Mouse (Mus musculus): Measurements from ENCODE around the gene Miga1. TPM values are rescaled to one million over a fixed set of nuclear protein-coding genes. Genes with fewer than 3 reads are reported as not detected.

Miga1 gene
- total RNA-seq, 1 experiment from 2014 or later: 29.1 TPM

DNA sequence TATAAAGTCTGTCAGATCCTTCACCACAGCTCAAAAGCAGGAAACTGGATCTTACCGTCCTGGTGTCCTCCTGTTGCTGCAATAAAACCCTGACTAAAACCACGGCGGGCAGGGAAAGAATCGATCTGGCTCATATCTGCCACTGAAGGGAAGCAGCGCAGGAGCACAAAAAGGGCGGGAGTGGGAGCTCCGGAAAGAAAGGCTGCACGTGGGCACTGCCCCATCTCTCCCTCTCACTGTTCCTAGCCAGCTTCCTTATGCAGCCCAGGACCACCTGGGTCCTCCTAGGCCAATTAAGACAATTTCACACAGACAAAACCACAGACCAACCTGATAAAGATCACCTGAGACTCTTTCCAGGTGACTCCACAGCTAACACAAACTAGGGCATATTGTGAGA lies 78.8 kb downstream of the Miga1 start:
- ATAC-seq (replicated peaks; ENCODE audit: low read depth, poor library complexity, severe bottlenecking): peak; percentile 21; the same call in 1 of the 2 replicates

DNA sequence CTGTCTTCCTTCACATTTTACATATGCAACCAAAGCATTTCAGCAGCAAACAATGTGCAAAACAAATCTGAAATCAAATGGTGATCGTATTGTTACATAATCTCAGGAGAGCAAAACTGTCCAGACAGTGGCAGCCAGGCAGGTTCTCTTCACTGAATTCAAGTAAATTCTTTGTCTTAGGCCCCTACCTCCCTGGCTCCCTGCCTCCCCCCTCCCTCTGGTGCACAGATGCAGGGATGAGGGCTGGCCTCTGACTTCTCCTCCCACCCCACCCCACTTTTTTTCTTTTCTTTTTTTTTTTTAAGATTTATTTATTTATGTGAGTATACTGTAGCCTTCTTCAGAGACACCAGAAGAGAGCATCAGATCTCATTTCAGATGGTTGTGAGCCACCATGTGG lies 79.8 kb downstream of the Miga1 start:
- ATAC-seq (replicated peaks; ENCODE audit: low read depth, poor library complexity, severe bottlenecking): no peak

DNA sequence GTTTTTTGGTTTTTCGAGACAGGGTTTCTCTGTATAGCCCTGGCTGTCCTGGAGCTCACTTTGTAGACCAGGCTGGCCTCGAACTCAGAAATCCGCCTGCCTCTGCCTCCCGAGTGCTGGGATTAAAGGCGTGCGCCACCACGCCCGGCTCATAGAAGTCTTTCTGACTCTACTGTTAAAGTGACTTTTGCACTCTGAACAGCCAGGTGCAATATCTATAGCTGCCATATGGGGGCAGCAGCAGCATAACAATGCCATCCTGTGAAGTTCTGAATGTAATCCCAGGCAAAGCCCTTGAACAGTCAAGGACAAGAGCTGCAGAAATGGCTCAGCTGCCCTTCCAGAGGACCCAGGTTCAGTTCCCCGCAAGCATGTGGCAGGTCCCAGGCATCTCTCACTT lies 80.8 kb downstream of the Miga1 start:
- ATAC-seq (replicated peaks; ENCODE audit: low read depth, poor library complexity, severe bottlenecking): peak; percentile 82

DNA sequence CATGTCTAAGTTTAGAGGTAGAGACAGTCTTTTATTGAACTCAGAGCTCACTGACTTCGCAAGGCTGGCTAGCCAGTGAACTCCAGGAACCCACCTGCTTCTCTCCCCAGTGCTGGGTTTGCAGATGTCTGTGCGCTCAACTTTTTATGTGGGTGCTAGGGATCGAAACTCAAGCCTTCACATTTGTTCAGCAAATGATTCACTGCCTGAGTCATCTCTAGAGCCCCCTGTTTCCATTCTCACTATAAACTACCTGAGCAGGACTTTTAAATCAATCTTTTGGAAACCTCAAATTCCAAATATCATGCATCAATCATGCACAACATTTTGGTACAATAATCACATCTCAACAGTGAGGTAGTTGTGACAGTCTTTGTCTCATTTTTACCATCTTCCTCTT lies 82.7 kb downstream of the Miga1 start:
- no peak for ATAC-seq (replicated peaks; ENCODE audit: low read depth, poor library complexity, severe bottlenecking)

DNA sequence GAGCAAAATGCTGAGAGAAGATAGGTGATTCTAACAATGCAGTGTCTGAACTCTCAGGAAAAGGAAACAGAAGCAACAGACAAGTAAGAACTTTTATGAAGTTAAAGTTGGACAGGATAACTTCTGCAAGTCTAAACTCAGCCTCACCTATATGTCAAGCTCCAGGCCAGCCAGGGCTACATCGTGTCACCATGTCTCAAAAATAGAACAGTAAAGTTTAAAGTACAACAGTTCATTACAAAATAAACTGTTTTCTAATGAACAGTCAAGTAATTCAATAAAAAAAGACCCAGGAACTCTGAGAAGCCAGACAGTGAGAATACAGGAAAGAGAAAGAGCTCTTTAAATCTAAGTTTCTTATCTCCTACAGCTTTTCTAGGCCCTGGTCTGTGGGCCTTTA lies 89.7 kb downstream of the Miga1 start:
- no peak for ATAC-seq (replicated peaks; ENCODE audit: low read depth, poor library complexity, severe bottlenecking)

DNA sequence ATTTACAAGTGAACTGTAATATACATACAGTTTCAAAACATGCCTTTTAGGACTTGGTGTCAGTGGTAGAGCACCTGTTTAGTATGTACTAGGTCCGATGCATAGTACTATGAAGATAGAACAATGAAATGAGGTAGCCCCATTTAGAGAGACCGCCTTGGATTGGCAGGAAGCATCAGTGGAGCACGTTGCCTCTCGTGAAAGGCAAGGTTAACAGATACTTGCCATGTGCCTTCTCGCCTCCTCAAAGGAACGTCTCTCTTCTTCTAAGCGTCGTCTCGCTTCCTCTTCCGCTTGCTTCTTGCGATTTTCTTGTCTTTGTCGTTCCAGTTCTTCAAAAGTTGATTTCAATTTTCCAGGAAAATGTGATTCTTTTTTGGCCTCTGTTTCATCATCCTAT lies 92.5 kb downstream of the Miga1 start:
- ATAC-seq (replicated peaks; ENCODE audit: low read depth, poor library complexity, severe bottlenecking): no peak

DNA sequence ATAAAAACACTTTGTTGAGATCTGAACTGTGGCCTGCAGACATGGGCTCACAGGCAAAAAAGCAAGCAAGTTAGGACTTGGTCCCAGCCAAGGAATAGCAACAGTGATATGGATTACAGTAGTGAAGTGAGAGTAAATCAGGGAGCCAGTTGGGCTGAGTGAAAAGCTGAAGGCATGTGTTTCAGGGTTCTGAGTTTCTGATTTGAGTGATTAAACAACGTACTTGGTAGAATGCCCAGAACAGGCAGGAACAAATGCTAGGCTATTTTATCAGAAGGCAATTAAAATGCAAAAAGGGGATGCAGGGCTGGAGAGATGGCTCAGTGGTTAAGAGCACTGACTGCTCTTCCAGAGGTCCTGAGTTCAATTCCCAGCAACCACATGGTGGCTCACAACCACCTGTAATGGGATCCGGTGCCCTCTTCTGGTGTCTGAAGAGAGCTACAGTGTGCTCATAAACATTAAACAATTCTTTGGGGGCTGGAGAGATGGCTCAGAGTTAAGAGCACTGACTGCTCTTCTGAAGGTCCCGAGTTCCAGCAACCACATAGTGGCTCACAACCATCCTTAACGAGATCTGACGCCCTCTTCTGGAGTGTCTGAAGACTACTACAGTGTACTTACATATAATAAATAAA lies 94.8 kb downstream of the Miga1 start:
- no peak for ATAC-seq (replicated peaks; ENCODE audit: low read depth, poor library complexity, severe bottlenecking)

DNA sequence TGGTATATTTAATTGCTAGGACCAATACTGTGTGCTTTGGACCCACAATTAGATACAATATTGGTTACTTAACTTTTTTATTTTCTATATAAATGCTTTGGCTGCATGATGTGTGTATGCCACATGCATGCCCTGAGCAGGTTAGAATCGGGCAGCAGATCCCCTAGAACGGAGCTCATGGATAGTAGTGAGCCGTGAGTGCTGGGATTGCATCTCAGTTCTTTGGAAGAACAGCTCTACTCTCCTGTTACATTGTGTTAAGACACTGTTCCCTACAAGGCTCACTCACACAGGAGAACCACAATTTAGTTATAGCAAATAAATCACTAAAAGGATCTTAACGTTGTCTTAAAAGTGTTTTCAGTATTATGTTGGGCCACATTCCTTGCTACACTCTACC lies 96.9 kb downstream of the Miga1 start:
- no peak for ATAC-seq (replicated peaks; ENCODE audit: low read depth, poor library complexity, severe bottlenecking)

DNA sequence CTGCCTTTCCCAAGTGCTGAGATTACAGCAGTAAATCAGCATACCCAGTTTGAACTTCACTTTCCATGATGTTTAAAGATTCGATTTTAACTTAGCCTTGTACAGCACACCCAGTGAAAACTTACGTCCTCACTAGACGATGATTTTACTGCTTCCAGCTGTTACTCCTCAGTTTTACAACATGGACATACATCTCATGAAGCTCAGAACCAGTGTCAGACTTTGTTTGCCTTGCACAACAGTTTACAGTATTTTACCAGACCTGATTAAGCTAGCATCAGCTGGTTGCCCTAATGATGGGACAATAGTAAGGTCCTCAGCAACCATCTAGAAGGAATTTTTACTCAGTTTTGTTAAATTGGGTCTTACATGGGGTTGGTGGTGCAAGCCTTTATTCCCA lies 99.1 kb downstream of the Miga1 start:
- ATAC-seq (replicated peaks; ENCODE audit: low read depth, poor library complexity, severe bottlenecking): no peak

DNA sequence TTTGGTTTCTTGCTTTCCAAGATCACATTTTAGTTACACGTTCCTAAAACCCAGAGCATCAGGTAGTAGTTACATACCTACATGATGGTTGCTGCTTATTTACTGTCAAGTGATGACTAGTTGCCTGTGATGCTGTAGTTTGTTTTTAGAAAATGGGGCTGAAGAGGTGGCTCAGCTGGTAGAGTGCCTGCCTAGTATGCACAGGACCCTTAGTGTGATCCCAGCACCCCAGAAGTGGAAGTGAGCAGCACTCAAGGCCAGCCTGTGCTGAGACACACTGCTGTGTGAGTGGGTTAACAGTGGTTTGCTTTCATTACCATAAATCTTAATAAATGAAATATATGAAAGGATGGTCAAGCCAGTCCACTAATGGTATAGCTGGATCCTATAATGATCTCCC lies 100.6 kb downstream of the Miga1 start:
- no peak for ATAC-seq (replicated peaks; ENCODE audit: low read depth, poor library complexity, severe bottlenecking)

DNA sequence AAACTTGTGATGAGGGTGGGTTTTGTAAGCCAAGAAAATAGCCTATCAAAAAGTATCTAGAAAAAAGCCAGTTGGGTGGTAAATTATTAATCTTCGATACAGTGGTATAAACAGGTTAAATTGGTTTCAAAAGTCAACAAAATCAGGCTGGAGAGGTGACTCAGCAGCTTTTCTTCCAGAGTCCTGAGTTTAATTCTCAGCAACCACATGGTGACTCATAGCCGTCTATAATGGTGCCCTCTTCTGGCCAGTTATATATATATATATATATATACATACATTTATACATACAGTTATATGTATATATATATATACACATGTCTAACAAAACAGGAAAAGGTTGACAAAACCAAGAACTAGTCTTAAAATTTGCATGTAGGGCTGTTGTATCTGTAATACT lies 101.4 kb downstream of the Miga1 start:
- peak; percentile 67 for ATAC-seq (replicated peaks; ENCODE audit: low read depth, poor library complexity, severe bottlenecking)

DNA sequence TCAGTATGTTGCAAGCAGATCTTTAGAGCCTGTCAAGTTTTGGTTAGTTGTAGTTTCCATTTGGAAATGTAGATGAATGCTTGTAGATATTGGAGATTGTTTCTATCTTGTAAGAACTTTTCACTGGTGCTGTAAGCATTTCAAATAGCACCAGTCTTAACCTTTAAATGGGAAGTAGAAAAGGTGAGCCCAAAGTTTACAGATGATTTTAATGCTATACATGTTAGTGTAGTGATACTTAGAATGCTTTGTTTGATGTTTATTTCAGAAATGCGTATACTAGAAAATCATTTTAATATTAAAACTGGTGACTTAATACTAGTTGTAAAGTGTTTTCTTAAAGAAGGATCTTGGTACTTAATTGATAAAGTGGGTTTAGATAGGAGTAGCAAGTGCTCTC lies 104.4 kb downstream of the Miga1 start:
- no peak for ATAC-seq (replicated peaks; ENCODE audit: low read depth, poor library complexity, severe bottlenecking)

DNA sequence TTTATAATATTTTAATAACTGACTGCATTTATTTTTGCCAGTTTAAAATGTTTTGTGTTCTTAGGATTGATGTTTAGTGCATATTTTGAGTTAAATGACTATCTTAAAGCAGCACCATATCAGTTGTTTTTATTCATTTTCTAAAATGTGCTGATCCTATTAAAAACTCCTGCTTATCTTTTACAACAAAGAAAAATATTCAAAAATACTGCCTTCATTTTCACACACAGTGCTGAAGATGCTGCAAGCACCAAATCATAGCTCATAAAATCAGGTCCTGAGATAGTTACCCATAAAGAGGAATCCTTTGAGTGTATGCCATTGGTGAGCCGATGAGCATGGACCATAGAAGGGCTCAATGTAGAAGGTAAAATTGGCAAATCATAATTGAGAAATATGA lies 105.0 kb downstream of the Miga1 start:
- ATAC-seq (replicated peaks; ENCODE audit: low read depth, poor library complexity, severe bottlenecking): no peak

DNA sequence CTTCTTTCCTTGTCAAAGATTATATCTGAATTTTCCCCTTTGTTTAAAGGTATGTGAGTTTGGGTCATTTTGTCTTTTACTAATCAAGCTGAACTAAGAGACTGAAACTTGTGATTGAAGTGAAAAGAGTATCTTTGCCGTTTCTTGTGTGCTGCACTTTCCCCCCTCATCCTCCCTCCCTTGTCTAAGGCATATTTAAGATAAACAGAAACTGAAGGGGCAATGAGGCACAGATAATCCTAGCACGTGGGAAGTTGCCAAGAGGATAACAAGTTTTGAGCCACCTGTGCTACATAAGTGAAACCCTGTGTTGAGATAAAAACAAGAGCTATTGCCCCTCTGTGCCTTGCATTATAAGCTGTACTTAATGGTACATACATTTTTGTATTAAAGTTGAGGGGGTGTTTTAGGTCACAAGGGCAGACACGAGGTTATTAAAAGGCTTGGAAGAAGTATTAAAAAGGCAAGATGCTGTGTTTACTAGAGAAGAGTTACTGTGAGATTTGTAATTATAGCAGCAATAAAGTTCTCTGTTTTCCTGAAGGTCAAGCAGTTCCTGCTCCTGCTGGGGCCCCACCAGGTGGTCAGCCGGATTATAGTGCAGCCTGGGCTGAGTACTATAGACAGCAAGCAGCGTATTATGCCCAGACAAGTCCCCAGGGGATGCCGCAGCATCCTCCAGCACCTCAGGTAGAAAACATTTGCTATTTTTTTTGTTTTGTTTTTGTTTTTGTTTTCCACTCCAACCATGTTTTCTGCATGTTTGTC lies 108.7 kb downstream of the Miga1 start:
- ATAC-seq (replicated peaks; ENCODE audit: low read depth, poor library complexity, severe bottlenecking): peak; percentile 60; the same call in 1 of the 2 replicates

DNA sequence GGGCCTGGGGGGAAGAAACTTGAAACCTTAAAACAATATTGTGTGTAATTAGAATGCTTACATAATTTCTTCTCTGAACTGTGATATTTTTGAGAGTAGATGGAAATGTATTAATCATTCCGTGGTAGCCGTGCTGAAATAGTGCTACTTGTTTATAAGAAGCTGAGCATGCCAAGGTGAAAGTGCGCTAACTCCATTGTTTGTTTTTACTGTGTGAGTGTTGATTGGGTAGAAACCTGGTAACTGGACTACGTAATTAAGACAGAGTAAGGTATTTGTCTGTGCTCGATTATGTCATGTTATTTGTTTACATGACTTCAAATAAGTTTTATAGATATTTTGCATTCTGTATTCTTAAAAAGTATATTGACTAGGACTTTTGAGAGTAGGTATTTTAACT lies 110.9 kb downstream of the Miga1 start:
- no peak for ATAC-seq (replicated peaks; ENCODE audit: low read depth, poor library complexity, severe bottlenecking)

DNA sequence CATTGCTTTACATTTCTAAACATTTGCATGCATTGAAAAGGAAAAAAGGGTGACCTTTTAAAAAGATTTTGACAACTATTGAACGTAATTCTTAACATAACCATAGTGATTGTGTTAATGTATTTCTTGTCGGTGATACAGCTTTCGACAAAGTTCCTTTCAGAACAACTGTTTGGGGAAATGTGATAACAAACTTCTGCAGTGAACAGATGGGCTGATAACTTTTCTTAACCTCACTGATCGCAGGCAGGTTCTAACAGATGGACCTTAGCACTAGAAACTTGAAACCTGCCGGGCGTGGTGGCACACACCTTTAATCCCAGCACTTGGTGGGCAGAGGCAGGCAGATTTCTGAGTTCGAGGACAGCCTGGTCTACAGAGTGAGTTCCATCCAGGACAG lies 111.4 kb downstream of the Miga1 start:
- no peak for ATAC-seq (replicated peaks; ENCODE audit: low read depth, poor library complexity, severe bottlenecking)

DNA sequence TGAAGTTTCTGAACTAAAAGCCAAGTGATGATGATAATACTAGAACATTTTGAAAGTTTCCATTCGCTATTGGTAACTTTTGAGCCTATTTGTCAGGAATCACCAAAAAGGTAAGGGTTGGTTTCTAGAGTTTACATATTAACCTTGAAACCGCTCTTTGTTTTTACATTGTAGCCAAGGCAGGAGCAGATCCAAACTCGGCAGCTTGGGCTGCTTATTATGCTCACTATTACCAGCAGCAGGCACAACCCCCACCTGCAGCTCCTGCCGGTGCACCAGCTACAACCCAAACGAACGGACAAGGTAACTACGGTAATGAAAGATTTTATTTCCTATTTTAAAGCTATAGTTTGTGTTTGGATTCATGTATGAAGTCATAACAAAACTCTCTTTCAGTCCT lies 114.3 kb downstream of the Miga1 start:
- ATAC-seq (replicated peaks; ENCODE audit: low read depth, poor library complexity, severe bottlenecking): no peak

DNA sequence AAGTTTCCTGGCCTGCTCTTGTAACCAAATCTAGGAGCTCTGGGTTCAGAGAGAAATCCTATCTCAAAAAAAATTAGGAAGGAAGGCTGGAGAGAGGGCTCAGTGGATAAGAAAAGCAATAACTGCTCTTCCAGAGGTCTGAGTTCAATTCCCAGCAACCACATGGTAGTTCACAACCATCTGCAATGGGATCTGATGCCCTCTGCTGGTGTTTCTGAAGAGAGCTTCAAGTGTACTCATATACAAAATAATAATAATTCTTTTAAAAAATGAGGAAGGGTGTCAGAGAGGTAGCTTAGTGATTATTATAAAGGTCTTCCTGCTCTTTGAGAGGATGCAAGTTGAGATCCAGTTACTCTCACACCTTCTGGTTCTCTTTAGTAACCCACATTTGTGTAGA lies 115.3 kb downstream of the Miga1 start:
- no peak for ATAC-seq (replicated peaks; ENCODE audit: low read depth, poor library complexity, severe bottlenecking)
